Mouse (Mus musculus): ENCODE measurements around the gene Mfap4. TPM values are rescaled to one million over a fixed set of nuclear protein-coding genes. Genes with fewer than 3 reads are reported as not detected.

Mfap4 gene
- polyA plus RNA-seq, 1 experiment from 2014 or later, result 111 TPM

GRCm38 (mm10) chr11:61494129-61494997 lies 9.1 kb downstream of the Mfap4 start, which contains the start of gene Mapk7:
TSS of gene Mapk7 (minus strand) at chr11:61494406.
- Histone ChIP-seq H3K4me2 (replicated peaks; ENCODE audit: low read depth, low read length) (peak within 1 kb of the TSS; percentile 81), H3K4me3 (ENCODE audit: low read depth, low read length) (peak within 1 kb of the TSS; percentile 79), H3K4me1 (replicated peaks; ENCODE audit: control insufficient read depth, insufficient read depth, low read length) (peaks cover 3% of the 10 kb centered on the region; the same call in 1 of the 2 replicates), H3K27ac (ENCODE audit: low read depth, low read length) (peak within 1 kb of the TSS; percentile 80), H3K9me3 (ENCODE audit: control insufficient read depth, low read length) (no peaks in the 10 kb centered on the region), H3K9ac (ENCODE audit: low read depth, low read length) (peak within 1 kb of the TSS; percentile 93), H3K36me3 (ENCODE audit: control insufficient read depth, insufficient read depth, low read length) (peaks cover 10% of the 10 kb centered on the region; the same call in 1 of the 2 replicates), H3K27me3 (ENCODE audit: control insufficient read depth, insufficient read depth, low read length) (no peaks in the 10 kb centered on the region)
- 1% methylated on average over 61 of the region's 62 CpGs for WGBS
- peak; percentile 97 for ATAC-seq (ENCODE audit: low FRiP score)
- DNase-seq (ENCODE audit: low spot score), result peak; percentile 100

DNA sequence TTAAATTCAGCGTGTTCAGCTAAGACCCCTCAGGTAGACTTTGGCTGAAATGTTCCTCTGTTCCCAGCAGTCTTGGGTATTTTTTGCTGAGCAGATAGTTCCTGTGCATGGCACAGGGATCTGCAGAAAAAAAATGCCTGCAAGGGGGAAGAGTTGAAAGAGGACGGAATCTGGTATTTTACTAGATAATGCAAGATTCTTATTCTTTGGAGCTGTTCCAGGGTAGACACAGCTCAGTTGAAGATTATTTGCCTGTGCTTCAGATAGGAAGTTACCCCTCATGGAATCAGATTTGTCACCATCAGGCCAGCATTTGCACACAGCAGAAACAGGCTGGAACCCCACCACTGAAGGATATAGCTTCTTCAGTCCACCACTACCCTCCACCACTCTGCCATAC lies 10.3 kb downstream of the Mfap4 start:
- DNase-seq (ENCODE audit: low spot score) (no peak), ATAC-seq (ENCODE audit: low FRiP score) (no peak)
- H3K4me2 ChIP-seq (replicated peaks; ENCODE audit: low read depth, low read length), result no peak overlapping the region
- no peak overlapping the region for H3K4me3 ChIP-seq (ENCODE audit: low read depth, low read length)
- H3K27ac ChIP-seq (ENCODE audit: low read depth, low read length), result no peak overlapping the region
- WGBS, result 93% methylated on average over 2 of the region's 2 CpGs
- H3K4me1 ChIP-seq (replicated peaks; ENCODE audit: control insufficient read depth, insufficient read depth, low read length), result peaks cover 3% of the 10 kb centered on the region; the same call in 1 of the 2 replicates
- H3K27me3 ChIP-seq (ENCODE audit: control insufficient read depth, insufficient read depth, low read length), result no peaks in the 10 kb centered on the region
- peaks cover 6% of the 10 kb centered on the region; the same call in 1 of the 2 replicates for H3K36me3 ChIP-seq (ENCODE audit: control insufficient read depth, insufficient read depth, low read length)
- no peaks in the 10 kb centered on the region for H3K9me3 ChIP-seq (ENCODE audit: control insufficient read depth, low read length)
- no peak overlapping the region for H3K9ac ChIP-seq (ENCODE audit: low read depth, low read length)

- DNase-seq (ENCODE audit: low spot score) (no peak), ATAC-seq (ENCODE audit: low FRiP score) (no peak)
- no peaks in the 10 kb centered on the region for H3K9me3 ChIP-seq (ENCODE audit: control insufficient read depth, low read length)
- H3K4me1 ChIP-seq (replicated peaks; ENCODE audit: control insufficient read depth, insufficient read depth, low read length), result peaks cover 3% of the 10 kb centered on the region; the same call in 1 of the 2 replicates
- no peaks in the 10 kb centered on the region for H3K36me3 ChIP-seq (ENCODE audit: control insufficient read depth, insufficient read depth, low read length)
- H3K9ac ChIP-seq (ENCODE audit: low read depth, low read length), result no peak overlapping the region
- no peak overlapping the region for H3K27ac ChIP-seq (ENCODE audit: low read depth, low read length)
- WGBS, result 89% methylated on average over 1 of the region's 1 CpGs
- no peak overlapping the region for H3K4me3 ChIP-seq (ENCODE audit: low read depth, low read length)
- H3K4me2 ChIP-seq (replicated peaks; ENCODE audit: low read depth, low read length), result no peak overlapping the region
- H3K27me3 ChIP-seq (ENCODE audit: control insufficient read depth, insufficient read depth, low read length), result no peaks in the 10 kb centered on the region
Observed at GRCm38 (mm10) chr11:61497490-61497889, 12.3 kb downstream of the Mfap4 start.

GRCm38 (mm10) chr11:61498736-61499504 lies 13.7 kb downstream of the Mfap4 start:
- no peak overlapping the region for H3K4me2 ChIP-seq (replicated peaks; ENCODE audit: low read depth, low read length)
- H3K27me3 ChIP-seq (ENCODE audit: control insufficient read depth, insufficient read depth, low read length), result no peaks in the 10 kb centered on the region

GRCm38 (mm10) chr11:61503933-61504332 lies 18.7 kb downstream of the Mfap4 start:
- DNase-seq (ENCODE audit: low spot score) (no peak), ATAC-seq (ENCODE audit: low FRiP score) (no peak)
- Histone ChIP-seq H3K4me2 (replicated peaks; ENCODE audit: low read depth, low read length) (no peak overlapping the region), H3K9ac (ENCODE audit: low read depth, low read length) (no peak overlapping the region), H3K36me3 (ENCODE audit: control insufficient read depth, insufficient read depth, low read length) (no peaks in the 10 kb centered on the region), H3K27ac (ENCODE audit: low read depth, low read length) (no peak overlapping the region), H3K4me1 (replicated peaks; ENCODE audit: control insufficient read depth, insufficient read depth, low read length) (peaks cover 7% of the 10 kb centered on the region; the same call in 1 of the 2 replicates), H3K27me3 (ENCODE audit: control insufficient read depth, insufficient read depth, low read length) (no peaks in the 10 kb centered on the region), H3K4me3 (ENCODE audit: low read depth, low read length) (no peak overlapping the region), H3K9me3 (ENCODE audit: control insufficient read depth, low read length) (no peaks in the 10 kb centered on the region)
- 75% methylated on average over 8 of the region's 8 CpGs for WGBS

More at GRCm38 (mm10) chr11:61498736-61499504, 13.7 kb downstream of the Mfap4 start:
- Histone ChIP-seq H3K9ac (ENCODE audit: low read depth, low read length) (no peak overlapping the region), H3K27ac (ENCODE audit: low read depth, low read length) (no peak overlapping the region), H3K4me3 (ENCODE audit: low read depth, low read length) (no peak overlapping the region), H3K36me3 (ENCODE audit: control insufficient read depth, insufficient read depth, low read length) (no peaks in the 10 kb centered on the region), H3K9me3 (ENCODE audit: control insufficient read depth, low read length) (no peaks in the 10 kb centered on the region), H3K4me1 (replicated peaks; ENCODE audit: control insufficient read depth, insufficient read depth, low read length) (no peaks in the 10 kb centered on the region)
- no peak for ATAC-seq (ENCODE audit: low FRiP score)
- 82% methylated on average over 6 of the region's 6 CpGs for WGBS
- DNase-seq (ENCODE audit: low spot score), result no peak

DNA sequence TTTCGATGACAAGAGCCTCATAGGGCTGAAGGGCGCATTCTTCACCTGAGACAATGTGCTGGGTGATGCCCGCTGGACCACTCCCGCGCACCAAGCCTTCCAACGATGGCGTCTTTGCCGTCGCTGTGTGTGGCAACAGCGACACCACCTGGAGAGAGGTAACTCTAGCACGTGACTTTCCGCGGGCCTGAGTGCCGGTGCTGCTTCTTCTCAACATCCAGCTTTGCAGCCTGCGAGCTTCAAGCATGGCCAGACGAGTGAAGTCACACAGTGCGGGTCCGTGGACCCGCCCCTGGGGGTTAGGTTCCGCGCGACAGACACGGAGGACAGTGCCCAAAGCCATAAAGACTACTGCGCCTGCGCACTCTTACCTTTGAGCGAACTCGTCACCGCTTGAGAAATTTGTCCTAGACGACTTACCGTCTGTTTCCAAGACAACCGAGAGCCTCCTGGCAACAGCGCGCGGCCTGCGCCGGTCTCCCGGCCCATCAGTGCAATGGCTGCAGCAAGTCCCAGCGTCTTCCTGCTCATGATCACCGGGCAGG lies 19.6 kb downstream of the Mfap4 start, which contains the start of gene B9d1:
Gene B9d1, plus strand, starts transcription at position 432 of the 545 bp plus-strand sequence.
- peak within 1 kb of the TSS; percentile 51 for H3K4me2 ChIP-seq (replicated peaks; ENCODE audit: low read depth, low read length)
- H3K9ac ChIP-seq (ENCODE audit: low read depth, low read length), result peak within 1 kb of the TSS; percentile 59
- H3K27me3 ChIP-seq (ENCODE audit: control insufficient read depth, insufficient read depth, low read length), result no peaks in the 10 kb centered on the region
- DNase-seq (ENCODE audit: low spot score) (peak; percentile 99), ATAC-seq (ENCODE audit: low FRiP score) (peak; percentile 90)
- WGBS, result under 1% methylated on average over 39 of the region's 39 CpGs
- peak within 1 kb of the TSS; percentile 54; the same call in 1 of the 2 replicates for H3K27ac ChIP-seq (ENCODE audit: low read depth, low read length)
- H3K4me3 ChIP-seq (ENCODE audit: low read depth, low read length), result peak within 1 kb of the TSS; percentile 50
- peaks cover 7% of the 10 kb centered on the region; the same call in 1 of the 2 replicates for H3K4me1 ChIP-seq (replicated peaks; ENCODE audit: control insufficient read depth, insufficient read depth, low read length)
- no peaks in the 10 kb centered on the region for H3K36me3 ChIP-seq (ENCODE audit: control insufficient read depth, insufficient read depth, low read length)
- no peaks in the 10 kb centered on the region for H3K9me3 ChIP-seq (ENCODE audit: control insufficient read depth, low read length)

DNA sequence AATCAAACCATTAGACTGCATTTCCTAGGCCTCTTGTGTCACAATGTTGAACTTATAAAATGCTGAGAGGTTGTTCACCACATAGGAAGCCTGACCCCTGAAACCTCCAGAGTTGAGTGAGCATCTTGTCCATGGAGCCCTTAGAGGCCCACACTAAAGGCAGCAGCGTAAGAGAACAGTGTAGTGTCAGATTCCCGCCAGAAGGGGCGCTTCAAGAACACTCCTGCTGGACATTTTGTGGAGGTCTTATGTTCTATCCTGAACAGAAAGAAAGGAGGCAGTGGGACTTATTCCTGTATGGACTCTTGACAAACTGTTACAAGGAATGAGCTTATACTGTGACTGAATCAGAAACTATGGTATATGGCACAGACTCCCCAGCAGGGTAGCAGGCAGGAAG lies 29.7 kb downstream of the Mfap4 start:
- Histone ChIP-seq H3K9ac (ENCODE audit: low read depth, low read length) (no peak overlapping the region), H3K9me3 (ENCODE audit: control insufficient read depth, low read length) (no peaks in the 10 kb centered on the region), H3K27me3 (ENCODE audit: control insufficient read depth, insufficient read depth, low read length) (no peaks in the 10 kb centered on the region), H3K4me1 (replicated peaks; ENCODE audit: control insufficient read depth, insufficient read depth, low read length) (no peaks in the 10 kb centered on the region), H3K27ac (ENCODE audit: low read depth, low read length) (no peak overlapping the region), H3K36me3 (ENCODE audit: control insufficient read depth, insufficient read depth, low read length) (peaks cover 6% of the 10 kb centered on the region), H3K4me2 (replicated peaks; ENCODE audit: low read depth, low read length) (no peak overlapping the region), H3K4me3 (ENCODE audit: low read depth, low read length) (no peak overlapping the region)
- WGBS, result 37% methylated on average over 3 of the region's 3 CpGs
- DNase-seq (ENCODE audit: low spot score) (peak; percentile 65), ATAC-seq (ENCODE audit: low FRiP score) (no peak)

GRCm38 (mm10) chr11:61517971-61518370 lies 32.7 kb downstream of the Mfap4 start:
- H3K4me2 ChIP-seq (replicated peaks; ENCODE audit: low read depth, low read length), result no peak overlapping the region
- ATAC-seq (ENCODE audit: low FRiP score) (no peak), DNase-seq (ENCODE audit: low spot score) (no peak)
- no peak overlapping the region for H3K4me3 ChIP-seq (ENCODE audit: low read depth, low read length)
- no peaks in the 10 kb centered on the region for H3K27me3 ChIP-seq (ENCODE audit: control insufficient read depth, insufficient read depth, low read length)
- H3K9ac ChIP-seq (ENCODE audit: low read depth, low read length), result no peak overlapping the region
- WGBS, result 92% methylated on average over 1 of the region's 1 CpGs
- H3K27ac ChIP-seq (ENCODE audit: low read depth, low read length), result no peak overlapping the region
- no peaks in the 10 kb centered on the region for H3K4me1 ChIP-seq (replicated peaks; ENCODE audit: control insufficient read depth, insufficient read depth, low read length)
- peaks cover 6% of the 10 kb centered on the region for H3K36me3 ChIP-seq (ENCODE audit: control insufficient read depth, insufficient read depth, low read length)
- no peaks in the 10 kb centered on the region for H3K9me3 ChIP-seq (ENCODE audit: control insufficient read depth, low read length)

Measured in hindbrain, embryonic 11.5 days (tissue).